In the genomic region with DNA sequence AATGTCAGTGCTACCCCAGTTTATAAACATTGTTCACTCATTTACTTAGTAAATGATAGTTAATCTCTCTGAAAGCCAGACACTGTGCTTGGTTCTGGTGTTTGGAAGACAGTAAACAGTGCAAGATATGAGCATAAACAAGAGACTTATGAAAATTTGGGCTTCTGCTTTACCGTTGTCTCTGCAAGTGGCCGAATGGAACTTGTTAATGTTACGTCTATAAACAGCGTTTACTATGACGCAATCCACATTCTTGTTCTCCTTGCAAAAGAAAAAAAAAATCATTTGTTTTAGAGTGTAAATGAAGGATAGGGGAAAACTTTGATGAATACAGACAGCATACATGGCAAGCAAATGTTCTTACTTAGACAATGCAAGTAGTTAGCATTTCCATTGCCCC, we compare ENCODE assay signal across 14 mouse cellular contexts. TPM values are rescaled to one million over a fixed set of nuclear protein-coding genes. Genes with fewer than 3 reads are reported as not detected.
DNase-seq lines count a peak whose midpoint lies in the region; ATAC-seq and TF ChIP-seq lines count a peak whose summit lies in the region.
"Had no signal": no experiment of that assay in that cellular context is flagged by ENCODE, and none has a peak within 500 bp of the region (broad histone marks: within the 10 kb centered on the region; RNA-seq: fewer than 3 reads in every experiment).

A gene (minus strand): TSS at position 212 of the 400 bp plus-strand sequence.

- H3K4me2 ChIP-seq in liver, embryonic 12.5 days = peak within 1 kb of the TSS; percentile 27; the same call in 1 of the 2 replicates
- H3K4me2 ChIP-seq in midbrain, embryonic 15.5 days = no peak within 1 kb of the TSS
- H3K4me2 ChIP-seq: heart, embryonic 11.5 days; neural tube, embryonic 13.5 days had no signal

- H3K36me3 ChIP-seq in liver, embryonic 12.5 days = no peaks in the 10 kb centered on the region
- H3K36me3 ChIP-seq in midbrain, embryonic 15.5 days (replicated peaks) = no peaks in the 10 kb centered on the region
- H3K36me3 ChIP-seq: neural tube, embryonic 13.5 days had no signal

- H3K4me3 ChIP-seq in lung, adult 2 months (replicated peaks; ENCODE audit: extremely low read depth, low read depth, low read length) = peak within 1 kb of the TSS; percentile 32
- H3K4me3 ChIP-seq in liver, embryonic 12.5 days = no peak within 1 kb of the TSS
- H3K4me3 ChIP-seq in midbrain, embryonic 15.5 days = no peak within 1 kb of the TSS
- H3K4me3 ChIP-seq: neural tube, embryonic 13.5 days had no signal

- H3K27me3 ChIP-seq in liver, embryonic 12.5 days (replicated peaks) = no peaks in the 10 kb centered on the region
- no peaks in the 10 kb centered on the region for H3K27me3 ChIP-seq in midbrain, embryonic 15.5 days (replicated peaks)
- H3K27me3 ChIP-seq: neural tube, embryonic 13.5 days had no signal

- TF ChIP-seq POLR2A in lung, adult 2 months (IDR thresholded peaks at IDR 0.05; ENCODE audit: borderline replicate concordance, extremely low read depth, low read depth, low read length) = no peak

- H3K27ac ChIP-seq in liver, embryonic 12.5 days = no peak within 1 kb of the TSS
- H3K27ac ChIP-seq in midbrain, embryonic 15.5 days = no peak within 1 kb of the TSS
- H3K27ac ChIP-seq: neural tube, embryonic 13.5 days had no signal

- no peak for DNase-seq in lung, adult 2 months
- DNase-seq in lung, adult 18-20 months = no peak
- no peak for DNase-seq in adrenal gland, postnatal 10 days
- DNase-seq in cerebellum, adult 11-12 months = no peak
- DNase-seq: cerebellum, postnatal 36 days; kidney, postnatal 36 days; right cerebral cortex, postnatal 14 days had no signal

- TF ChIP-seq CTCF in lung, adult 2 months (IDR thresholded peaks at IDR 0.05; ENCODE audit: insufficient read depth, low read length) = no peak

- no peaks in the 10 kb centered on the region for H3K9me3 ChIP-seq in liver, embryonic 12.5 days (replicated peaks)
- no peaks in the 10 kb centered on the region for H3K9me3 ChIP-seq in midbrain, embryonic 15.5 days
- H3K9me3 ChIP-seq: neural tube, embryonic 13.5 days had no signal

- WGBS in lung, adult 2 months = 9% methylated on average over 5 of the region's 5 CpGs
- 56% methylated on average over 5 of the region's 5 CpGs for WGBS in liver, embryonic 12.5 days (ENCODE audit: insufficient replicate concordance)
- 91% methylated on average over 5 of the region's 5 CpGs for WGBS in midbrain, embryonic 15.5 days

- H3K4me1 ChIP-seq in lung, adult 2 months (ENCODE audit: control insufficient read depth, insufficient read depth, low read length) = peaks cover 15% of the 10 kb centered on the region
- no peaks in the 10 kb centered on the region; the same call in 1 of the 2 replicates for H3K4me1 ChIP-seq in liver, embryonic 12.5 days
- no peaks in the 10 kb centered on the region for H3K4me1 ChIP-seq in midbrain, embryonic 15.5 days
- H3K4me1 ChIP-seq: neural tube, embryonic 13.5 days had no signal

- no peak within 1 kb of the TSS for H3K9ac ChIP-seq in liver, embryonic 12.5 days
- H3K9ac ChIP-seq in midbrain, embryonic 15.5 days = no peak within 1 kb of the TSS
- H3K9ac ChIP-seq: neural tube, embryonic 13.5 days had no signal

- ATAC-seq in activated CD4-positive, CD25-positive, alpha-beta regulatory T cell, adult 4 months = no peak
- ATAC-seq in liver, embryonic 12.5 days = no peak
- ATAC-seq in neutrophil, adult 5-6 weeks (ENCODE audit: extremely low read depth, insufficient number of reproducible peaks, low FRiP score, poor library complexity, severe bottlenecking) = peak; percentile 31; the same call in 1 of the 2 replicates
- ATAC-seq in midbrain, embryonic 15.5 days (replicated peaks) = no peak
- ATAC-seq: hindbrain, embryonic 16.5 days had no signal

RNA-seq across cellular contexts. Expression of the gene that starts here (rescaled TPM):
- 0.49 and 1.5 TPM in 2 replicates for polyA plus RNA-seq in lung, adult 2 months (2012; rRNA removed)
- 10 to 100 TPM; 16.2 to 21.7 TPM for polyA plus RNA-seq in activated CD4-positive, CD25-positive, alpha-beta regulatory T cell, adult 4 months (2017; shearing (Covaris generic))
- 0.39 and 0.41 TPM in 2 replicates for polyA plus RNA-seq in liver, embryonic 12.5 days (2016; fragmentation: Nextera tagmentation; extraction: Ambion mirVana)
- 132 and 141 TPM in 2 replicates for total RNA-seq in neutrophil, adult 5-6 weeks (2017)
- total RNA-seq in adrenal gland, postnatal 10 days (2021) = under 1 TPM; 0.57 to 0.67 TPM
- polyA plus RNA-seq in midbrain, embryonic 15.5 days (2015; fragmentation: Nextera tagmentation; extraction: Ambion mirVana) = 0.11 and 0.22 TPM in 2 replicates
- polyA plus RNA-seq: heart, embryonic 11.5 days; hindbrain, embryonic 16.5 days; neural tube, embryonic 13.5 days had no signal

Comparison
In these comparisons a context has a peak if more than half of its experiments do, and no peak if none do; other contexts are left out.
1. RNA of the gene that starts here (total RNA-seq): 132 to 141 TPM in neutrophil, adult 5-6 weeks; 0.57 to 0.67 TPM in adrenal gland, postnatal 10 days; every median in the first group is over 10 times any median in the second.